Mouse (Mus musculus): ENCODE results near the gene Hpgds. TPM values are rescaled to one million over a fixed set of nuclear protein-coding genes. Genes with fewer than 3 reads are reported as not detected.

Gene Hpgds
- polyA plus RNA-seq, 1 experiment from 2014 or later: 3.1 TPM

GRCm38 (mm10) chr6:65079139-65079538, 65.6 kb downstream of the Hpgds start:
- no peak overlapping the region for H3K4me2 ChIP-seq (ENCODE audit: low read depth, severe bottlenecking)
- no peak overlapping the region for H3K9ac ChIP-seq (ENCODE audit: low read length)
- no peaks in the 10 kb centered on the region for H3K27me3 ChIP-seq (ENCODE audit: control insufficient read depth, insufficient read depth, low read length)
- 95% methylated on average over 1 of the region's 1 CpGs for WGBS
- no peak overlapping the region for H3K4me3 ChIP-seq (ENCODE audit: low read depth, low read length)
- no peak for DNase-seq (ENCODE audit: low spot score)
- no peak for ATAC-seq (ENCODE audit: insufficient number of reproducible peaks, low FRiP score, low TSS enrichment, low read depth)
- no peak overlapping the region for H3K27ac ChIP-seq (replicated peaks; ENCODE audit: low read depth, low read length)
- no peaks in the 10 kb centered on the region for H3K9me3 ChIP-seq (ENCODE audit: control insufficient read depth, low read length)
- peaks cover 4% of the 10 kb centered on the region; the same call in 1 of the 2 replicates for H3K36me3 ChIP-seq (ENCODE audit: control insufficient read depth, insufficient read depth, low read length)
- no peaks in the 10 kb centered on the region for H3K4me1 ChIP-seq (ENCODE audit: control insufficient read depth, insufficient read depth, low read length)

- Histone ChIP-seq H3K4me2 (ENCODE audit: low read depth, severe bottlenecking) (no peak overlapping the region), H3K9me3 (ENCODE audit: control insufficient read depth, low read length) (no peaks in the 10 kb centered on the region), H3K27ac (replicated peaks; ENCODE audit: low read depth, low read length) (no peak overlapping the region), H3K36me3 (ENCODE audit: control insufficient read depth, insufficient read depth, low read length) (peaks cover 9% of the 10 kb centered on the region; the same call in 1 of the 2 replicates), H3K4me3 (ENCODE audit: low read depth, low read length) (no peak overlapping the region), H3K9ac (ENCODE audit: low read length) (no peak overlapping the region), H3K27me3 (ENCODE audit: control insufficient read depth, insufficient read depth, low read length) (no peaks in the 10 kb centered on the region), H3K4me1 (ENCODE audit: control insufficient read depth, insufficient read depth, low read length) (no peaks in the 10 kb centered on the region)
- DNase-seq (ENCODE audit: low spot score) (no peak), ATAC-seq (ENCODE audit: insufficient number of reproducible peaks, low FRiP score, low TSS enrichment, low read depth) (no peak)
- 86% methylated on average over 2 of the region's 2 CpGs for WGBS
These were observed 69.5 kb downstream of the Hpgds start for GRCm38 (mm10) chr6:65075201-65075600.

Other genes with a start within 250 kb of the Hpgds start
- gene Smarcad1, start 102.3 kb downstream of the Hpgds start, polyA plus RNA-seq (2014; fragmentation: Nextera tagmentation; extraction: Ambion mirVana): 99.4 and 104 TPM in 2 replicates
- gene C130060K24Rik, start 236.2 kb upstream of the Hpgds start, polyA plus RNA-seq (2014; fragmentation: Nextera tagmentation; extraction: Ambion mirVana): 0.11 and 0.31 TPM in 2 replicates